ENCODE assay signal across 7 mouse cellular contexts in the genomic region with DNA sequence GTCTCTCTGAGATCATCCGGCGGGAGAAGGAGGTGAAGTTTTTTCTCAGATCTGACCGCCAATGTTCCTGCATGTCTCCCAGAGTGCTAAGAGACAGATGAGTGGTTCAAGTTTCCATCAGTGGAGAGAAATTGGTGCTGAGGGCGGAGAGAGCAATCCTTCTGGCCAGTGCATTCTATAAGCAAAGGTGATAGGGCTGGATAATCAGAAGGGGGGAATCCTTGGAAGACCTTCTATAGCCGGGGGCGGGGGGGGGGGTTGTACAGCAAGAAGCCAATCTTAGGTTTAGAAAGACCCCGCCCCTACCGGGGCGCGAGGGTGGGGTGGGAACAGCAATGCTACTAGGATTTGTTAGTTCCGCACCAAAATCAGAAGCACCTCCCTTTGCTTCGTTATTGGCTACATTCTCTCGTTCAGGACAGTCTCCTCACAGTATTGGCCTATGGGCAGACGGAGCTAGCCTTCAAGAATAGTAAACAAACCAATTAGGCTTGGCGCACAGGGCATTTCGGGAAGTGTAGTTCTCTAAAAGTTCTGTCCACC. TPM values are rescaled to one million over a fixed set of nuclear protein-coding genes. Genes with fewer than 3 reads are reported as not detected.
DNase-seq lines count a peak whose midpoint lies in the region; ATAC-seq lines count a peak whose summit lies in the region.

No protein-coding gene starts in this region.

- H3K36me3 ChIP-seq in intestine, embryonic 15.5 days, result no peaks in the 10 kb centered on the region
- no peaks in the 10 kb centered on the region for H3K36me3 ChIP-seq in midbrain, embryonic 10.5 days

- under 1% methylated on average over 16 of the region's 16 CpGs for WGBS in intestine, embryonic 15.5 days
- under 1% methylated on average over 16 of the region's 16 CpGs for WGBS in midbrain, embryonic 10.5 days

- peak; percentile 91 for ATAC-seq in intestine, embryonic 15.5 days

- H3K4me1 ChIP-seq in intestine, embryonic 15.5 days (replicated peaks), result no peaks in the 10 kb centered on the region
- peaks cover 36% of the 10 kb centered on the region for H3K4me1 ChIP-seq in midbrain, embryonic 10.5 days

- H3K4me3 ChIP-seq in intestine, embryonic 15.5 days (replicated peaks), result peak overlapping the region; percentile 91
- peak overlapping the region; percentile 86 for H3K4me3 ChIP-seq in midbrain, embryonic 10.5 days

- peak overlapping the region; percentile 95 for H3K9ac ChIP-seq in intestine, embryonic 15.5 days

- peak overlapping the region; percentile 92 for H3K4me2 ChIP-seq in intestine, embryonic 15.5 days (replicated peaks)

- DNase-seq in adrenal gland, adult 18-20 months (ENCODE audit: low spot score in 2 of 2), result peak; percentile 57 to 64
- peak; percentile 72 for DNase-seq in embryo, embryonic 11.5 days (ENCODE audit: low read depth, low spot score)
- DNase-seq in gastrocnemius, postnatal 36 days, result peak; percentile 48 to 69
- peak; percentile 83 to 98 for DNase-seq in left cerebral cortex, postnatal 25 days (ENCODE audit: low spot score in 2 of 2)
- DNase-seq in midbrain, embryonic 10.5 days (ENCODE audit: low spot score), result peak; percentile 77
- peak; percentile 68 for DNase-seq in right cerebral cortex, postnatal 4 days

- intact Hi-C loops in gastrocnemius, postnatal 36 days (cut with DNase I), result loop anchor here (5.0 kb wide), 1 partner anchor 421 kb away; no protein-coding TSS in a partner anchor
- intact Hi-C loops in left cerebral cortex, postnatal 25 days (cut with DNase I), result loop anchor here (2.0 kb wide), 2 partner anchors 199 to 419 kb away; no protein-coding TSS in a partner anchor

- no peaks in the 10 kb centered on the region for H3K27me3 ChIP-seq in intestine, embryonic 15.5 days (replicated peaks)
- H3K27me3 ChIP-seq in midbrain, embryonic 10.5 days (ENCODE audit: low read depth, poor library complexity, severe bottlenecking), result no peaks in the 10 kb centered on the region

- H3K9me3 ChIP-seq in intestine, embryonic 15.5 days, result no peaks in the 10 kb centered on the region
- H3K9me3 ChIP-seq in midbrain, embryonic 10.5 days (replicated peaks), result no peaks in the 10 kb centered on the region

- H3K27ac ChIP-seq in intestine, embryonic 15.5 days, result peak overlapping the region; percentile 97
- peak overlapping the region; percentile 98 for H3K27ac ChIP-seq in midbrain, embryonic 10.5 days (replicated peaks)

RNA-seq across cellular contexts. Expression of gene Stxbp5, which starts 0.9 kb away (rescaled TPM):
- total RNA-seq in adrenal gland, adult 18-20 months (2021), result 10 to 100 TPM; 20.1 to 27.7 TPM
- total RNA-seq in gastrocnemius, postnatal 36 days (2021), result 1 to 10 TPM; 7.9 to 8.5 TPM
- 5.3 and 5.8 TPM in 2 replicates for polyA plus RNA-seq in intestine, embryonic 15.5 days (2015; fragmentation: Nextera tagmentation; extraction: Ambion mirVana)
- total RNA-seq in left cerebral cortex, postnatal 25 days (2021), result 100 to 1,000 TPM; 102 to 116 TPM
- 3.1 and 4.0 TPM in 2 replicates for polyA plus RNA-seq in midbrain, embryonic 10.5 days (2016; fragmentation: Nextera tagmentation; extraction: Ambion mirVana)

Comparison
In these comparisons a context has a peak if more than half of its experiments do, and no peak if none do; other contexts are left out.
1. Peak in every context shown above with its lines: DNase-seq, ATAC-seq, H3K4me3 ChIP-seq and H3K27ac ChIP-seq.